Mouse (Mus musculus) liver, adult 2 months (tissue): ENCODE measurements around the gene Nsd2. TPM values are rescaled to one million over a fixed set of nuclear protein-coding genes. Genes with fewer than 3 reads are reported as not detected.

ENCODE experiments used
- DNase-seq: peaks from one replicate; pipeline ENCODE4 v3.0.0-alpha.2; 2011; ENCODE audit warnings: low read depth, low spot score; ENCODE audit errors: extremely low read depth
- H3K27ac ChIP-seq: fragments of 200-500 bp; replicated peaks from 2 replicates; pipeline ENCODE4 v1.5.1; 2012; ENCODE audit warnings: low read depth, mild to moderate bottlenecking, control low read depth, inconsistent platforms, low read length; ENCODE audit not compliant: insufficient read depth
- H3K27me3 ChIP-seq: fragments of 200-500 bp; 2 replicates; pipeline ENCODE4 v1.6.1; 2012; ENCODE audit warnings: mild to moderate bottlenecking, moderate library complexity, low read length, inconsistent platforms; ENCODE audit not compliant: control insufficient read depth, insufficient read depth
- H3K36me3 ChIP-seq: fragments of 200-500 bp; 2 replicates; pipeline ENCODE4 v1.6.1; 2012; ENCODE audit warnings: low read length, inconsistent platforms; ENCODE audit not compliant: control insufficient read depth, insufficient read depth
- H3K4me1 ChIP-seq: fragments of 200-500 bp; 2 replicates; pipeline ENCODE4 v1.6.1; 2011; ENCODE audit warnings: low read length; ENCODE audit not compliant: control insufficient read depth, insufficient read depth
- H3K4me3 ChIP-seq: fragments of 200-500 bp; 2 replicates; pipeline ENCODE4 v1.5.1; 2011; ENCODE audit warnings: low read depth, mild to moderate bottlenecking, control low read depth, low read length, moderate library complexity; ENCODE audit not compliant: insufficient read depth
- H3K79me2 ChIP-seq: fragments of 200-500 bp; 2 replicates; pipeline ENCODE4 v1.6.1; 2012; ENCODE audit warnings: inconsistent platforms, mild to moderate bottlenecking, low read length, moderate library complexity; ENCODE audit not compliant: control insufficient read depth, insufficient read depth
- H3K9ac ChIP-seq: fragments of 200-500 bp; 2 replicates; pipeline ENCODE4 v1.6.1; 2012; ENCODE audit warnings: low read depth, mild to moderate bottlenecking, control low read depth, inconsistent platforms, low read length
- CTCF ChIP-seq: fragments of 200-500 bp; IDR thresholded peaks from 2 replicates; pipeline ENCODE4 v1.5.1; 2011; ENCODE audit warnings: low read depth, low read length, control low read depth
- POLR2A ChIP-seq: fragments of 200-500 bp; IDR thresholded peaks from 2 replicates; pipeline ENCODE4 v1.6.1; 2011; ENCODE audit warnings: low read length, control low read depth; ENCODE audit not compliant: insufficient read depth; ENCODE audit errors: extremely low read depth
- whole genome bisulfite sequencing: fragments of 180-500 bp; shearing (Covaris S2); methylation state at CpG from one replicate; pipeline ENCODE4 v1.1.7; 2018; 5-methylcytosine and 5-hydroxymethylcytosine counted together
- polyA plus RNA-seq: library from polyadenylated mRNA; depleted of rRNA; stranded (reverse); fragments of >200 nt; gene quantifications from 2 replicates; pipeline ENCODE4 v1.2.3, GENCODE M21; 2012
- total RNA-seq: library from RNA; depleted of rRNA; stranded (reverse); fragments of >200 nt; gene quantifications from 2 replicates; pipeline ENCODE4 v1.2.3, GENCODE M21; 2014

The Nsd2 gene
- total and polyA plus RNA-seq, 2 experiments: 2.6 to 9.3 TPM

DNA sequence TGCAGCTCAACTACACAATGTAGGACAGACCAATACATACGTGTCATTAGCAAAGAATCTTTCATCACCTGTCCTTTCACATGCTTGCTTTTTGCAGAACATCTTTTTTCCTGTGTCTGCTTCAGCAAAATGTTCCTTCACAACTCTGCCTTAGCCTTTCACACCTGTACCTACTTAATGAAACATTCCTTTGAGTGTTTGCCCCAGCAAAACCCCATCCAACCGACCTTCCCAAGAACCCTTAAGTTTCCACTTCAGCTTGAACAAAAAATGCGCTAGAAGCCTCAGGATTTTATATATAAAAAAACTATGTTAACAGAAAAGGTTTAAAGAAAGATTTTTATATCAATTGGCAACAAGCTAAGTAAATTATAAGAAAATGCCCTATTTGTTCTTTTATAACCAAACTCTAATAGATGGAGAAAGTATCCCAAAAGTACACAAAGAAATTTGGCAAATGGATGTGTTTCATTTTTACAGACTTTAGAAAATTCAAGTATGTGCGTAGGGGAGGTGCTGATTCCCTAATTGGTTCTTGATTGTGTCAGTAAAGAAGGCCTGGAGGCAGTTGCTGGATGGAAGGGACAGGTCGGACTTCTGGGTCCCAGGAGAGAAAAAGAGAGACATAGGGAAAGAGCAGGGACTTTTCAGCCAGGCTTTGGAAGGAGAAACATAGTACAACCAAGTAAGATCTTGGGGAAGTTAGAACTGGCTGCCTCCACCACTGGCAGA lies 28.4 kb upstream of the Nsd2 start:
- H3K9ac ChIP-seq: no peak overlapping the region
- 83% methylated on average over 5 of the region's 5 CpGs for WGBS
- H3K27me3 ChIP-seq: no peaks in the 10 kb centered on the region
- H3K27ac ChIP-seq: no peak overlapping the region
- H3K4me3 ChIP-seq: no peak overlapping the region
- H3K36me3 ChIP-seq: no peaks in the 10 kb centered on the region
- TF ChIP-seq CTCF (no peak), POLR2A (no peak)
- H3K79me2 ChIP-seq: no peaks in the 10 kb centered on the region
- no peaks in the 10 kb centered on the region for H3K4me1 ChIP-seq
- DNase-seq: no peak

GRCm38 (mm10) chr5:33803337-33803736 lies 17.2 kb upstream of the Nsd2 start:
- H3K79me2 ChIP-seq: no peaks in the 10 kb centered on the region
- TF ChIP-seq CTCF (no peak), POLR2A (no peak)
- no peak overlapping the region for H3K4me3 ChIP-seq
- no peaks in the 10 kb centered on the region for H3K36me3 ChIP-seq
- H3K27ac ChIP-seq: no peak overlapping the region
- no peak for DNase-seq
- no peaks in the 10 kb centered on the region for H3K27me3 ChIP-seq
- H3K4me1 ChIP-seq: no peaks in the 10 kb centered on the region
- no peak overlapping the region for H3K9ac ChIP-seq
- 77% methylated on average over 2 of the region's 2 CpGs for WGBS

DNA sequence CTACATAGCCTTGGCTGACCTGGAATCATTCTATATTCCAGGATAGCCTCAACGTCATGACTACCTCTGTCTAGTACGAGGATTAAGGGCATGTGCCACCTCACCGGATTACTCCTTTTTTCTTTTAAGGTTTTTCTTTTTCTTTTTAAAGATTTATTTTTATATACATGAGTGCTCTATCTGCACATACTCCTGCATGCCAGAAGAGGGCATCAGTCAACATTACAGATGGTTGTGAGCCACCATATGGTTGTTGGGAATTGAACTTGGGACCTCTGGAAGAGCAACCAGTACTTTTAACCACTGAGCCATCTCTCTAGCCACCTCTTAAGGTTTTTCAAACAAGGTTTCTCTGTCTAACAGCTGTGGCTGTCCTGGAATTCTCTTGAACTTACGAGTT lies 9.0 kb upstream of the Nsd2 start:
- no peak for DNase-seq
- H3K4me3 ChIP-seq: no peak overlapping the region
- no peak overlapping the region for H3K27ac ChIP-seq
- H3K27me3 ChIP-seq: no peaks in the 10 kb centered on the region
- 92% methylated on average over 4 of the region's 4 CpGs for WGBS
- no peak for TF ChIP-seq POLR2A
- no peak for TF ChIP-seq CTCF
- H3K36me3 ChIP-seq: no peaks in the 10 kb centered on the region
- no peaks in the 10 kb centered on the region for H3K79me2 ChIP-seq
- H3K4me1 ChIP-seq: no peaks in the 10 kb centered on the region
- no peak overlapping the region for H3K9ac ChIP-seq

- Histone ChIP-seq H3K4me3 (no peak overlapping the region), H3K79me2 (no peaks in the 10 kb centered on the region), H3K9ac (no peak overlapping the region), H3K36me3 (no peaks in the 10 kb centered on the region), H3K27me3 (no peaks in the 10 kb centered on the region), H3K4me1 (peaks cover 2% of the 10 kb centered on the region; the same call in 1 of the 2 replicates), H3K27ac (no peak overlapping the region)
- DNase-seq: peak; percentile 19
- TF ChIP-seq CTCF (no peak), POLR2A (no peak)
- 80% methylated on average over 6 of the region's 6 CpGs for WGBS
Observed at GRCm38 (mm10) chr5:33816008-33816725, 4.4 kb upstream of the Nsd2 start.

GRCm38 (mm10) chr5:33818104-33818503 lies 2.4 kb upstream of the Nsd2 start:
- no peaks in the 10 kb centered on the region for H3K36me3 ChIP-seq
- H3K4me3 ChIP-seq: no peak overlapping the region
- DNase-seq: no peak
- H3K27ac ChIP-seq: no peak overlapping the region
- H3K9ac ChIP-seq: no peak overlapping the region
- WGBS: 64% methylated on average over 5 of the region's 5 CpGs
- TF ChIP-seq POLR2A (no peak), CTCF (no peak)
- H3K27me3 ChIP-seq: no peaks in the 10 kb centered on the region
- H3K4me1 ChIP-seq: peaks cover 4% of the 10 kb centered on the region; the same call in 1 of the 2 replicates
- no peaks in the 10 kb centered on the region for H3K79me2 ChIP-seq
